Mouse (Mus musculus) intestine, postnatal 0 days (tissue): ENCODE results near the gene Ascc3. TPM values are rescaled to one million over a fixed set of nuclear protein-coding genes. Genes with fewer than 3 reads are reported as not detected.
A peak's percentile ranks its signal among the peaks of the same experiment; 100 is the strongest.

Source experiments
- ATAC-seq: fragments of 200-750 bp; cut with Nextera tagmentation; 2 replicates; pipeline ENCODE4 v1.8.0; 2017; ENCODE audit warnings: mild to moderate bottlenecking, moderate TSS enrichment, moderate library complexity
- H3K27ac ChIP-seq: fragments of 300-500 bp; sonication (generic); 2 replicates; pipeline ENCODE4 v1.5.1; 2014; ENCODE audit warnings: mild to moderate bottlenecking, low read depth, low read length, moderate library complexity
- H3K27me3 ChIP-seq: fragments of 300-500 bp; sonication (generic); replicated peaks from 2 replicates; pipeline ENCODE4 v1.6.1; 2014; ENCODE audit warnings: low read length, mixed read lengths; ENCODE audit not compliant: control insufficient read depth, insufficient read depth
- H3K36me3 ChIP-seq: fragments of 300-500 bp; sonication (generic); 2 replicates; pipeline ENCODE4 v1.6.1; 2014; ENCODE audit warnings: mild to moderate bottlenecking, moderate library complexity; ENCODE audit not compliant: control insufficient read depth, insufficient read depth
- H3K4me1 ChIP-seq: fragments of 300-500 bp; sonication (generic); replicated peaks from 2 replicates; pipeline ENCODE4 v1.6.1; 2014; ENCODE audit warnings: antibody characterized with exemption, low read length, mixed read lengths; ENCODE audit not compliant: control insufficient read depth, insufficient read depth
- H3K4me2 ChIP-seq: fragments of 300-500 bp; sonication (generic); replicated peaks from 2 replicates; pipeline ENCODE4 v1.6.1; 2014; ENCODE audit warnings: low read depth, mild to moderate bottlenecking, moderate library complexity
- H3K4me3 ChIP-seq: fragments of 300-500 bp; sonication (generic); 2 replicates; pipeline ENCODE4 v1.5.1; 2014; ENCODE audit warnings: low read depth, low read length
- H3K9ac ChIP-seq: fragments of 300-500 bp; sonication (generic); 2 replicates; pipeline ENCODE4 v1.6.1; 2014; ENCODE audit warnings: mild to moderate bottlenecking, low read depth, low read length
- H3K9me3 ChIP-seq: fragments of 300-500 bp; sonication (generic); 2 replicates; pipeline ENCODE4 v1.6.1; 2016; ENCODE audit warnings: mixed run types; ENCODE audit not compliant: control insufficient read depth
- CTCF ChIP-seq: sonication (generic); IDR thresholded peaks from 2 replicates; pipeline ENCODE4 v1.5.1; 2016; ENCODE audit warnings: low read depth, mild to moderate bottlenecking, control low read depth, antibody characterized with exemption, moderate library complexity
- WGBS: fragments of 180-500 bp; shearing (Covaris S2); extraction: QIAGEN DNeasy Blood & Tissue Kit; methylation state at CpG from one replicate; pipeline ENCODE4 v1.1.7; 2014; 5-methylcytosine and 5-hydroxymethylcytosine counted together
- polyA plus RNA-seq: library from polyadenylated mRNA; unstranded; fragments of >200 nt; fragmentation: Nextera tagmentation; extraction: Ambion mirVana; gene quantifications from 2 replicates; pipeline ENCODE4 v1.2.1, GENCODE M21; 2015

The Ascc3 gene
- polyA plus RNA-seq, 1 experiment from 2014 or later, result 11.2 TPM

GRCm38 (mm10) chr10:50613840-50614239 is 21.4 kb downstream of the Ascc3 start:
- ATAC-seq, result no peak
- Histone ChIP-seq H3K4me3 (no peak overlapping the region), H3K27ac (no peak overlapping the region), H3K4me1 (no peaks in the 10 kb centered on the region), H3K9ac (no peak overlapping the region), H3K27me3 (no peaks in the 10 kb centered on the region), H3K4me2 (no peak overlapping the region), H3K9me3 (no peaks in the 10 kb centered on the region), H3K36me3 (peaks cover 9% of the 10 kb centered on the region; the same call in 1 of the 2 replicates)
- 96% methylated on average over 9 of the region's 9 CpGs for WGBS
- TF ChIP-seq CTCF, result no peak

- H3K4me3 ChIP-seq, result no peak overlapping the region
- TF ChIP-seq CTCF, result no peak
- H3K36me3 ChIP-seq, result 0 out of 2 replicates have a peak, but pooled peaks cover 5% of the 10 kb centered on the region
- H3K9ac ChIP-seq, result no peak overlapping the region
- H3K27ac ChIP-seq, result no peak overlapping the region
- no peaks in the 10 kb centered on the region for H3K9me3 ChIP-seq
- H3K4me2 ChIP-seq, result no peak overlapping the region
- no peak for ATAC-seq
- 43% methylated on average over 1 of the region's 1 CpGs for WGBS
- no peaks in the 10 kb centered on the region for H3K27me3 ChIP-seq
- no peaks in the 10 kb centered on the region for H3K4me1 ChIP-seq
These were observed 33.4 kb downstream of the Ascc3 start for GRCm38 (mm10) chr10:50625874-50626273.

GRCm38 (mm10) chr10:50639607-50640006 is 47.1 kb downstream of the Ascc3 start:
- 67% methylated on average over 1 of the region's 1 CpGs for WGBS
- Histone ChIP-seq H3K27ac (no peak overlapping the region), H3K36me3 (no peaks in the 10 kb centered on the region), H3K9me3 (no peaks in the 10 kb centered on the region), H3K4me2 (no peak overlapping the region), H3K4me3 (no peak overlapping the region), H3K27me3 (no peaks in the 10 kb centered on the region), H3K9ac (no peak overlapping the region), H3K4me1 (no peaks in the 10 kb centered on the region)
- no peak for TF ChIP-seq CTCF
- ATAC-seq, result no peak

GRCm38 (mm10) chr10:50650612-50651011 is 58.1 kb downstream of the Ascc3 start:
- Histone ChIP-seq H3K4me1 (no peaks in the 10 kb centered on the region), H3K9me3 (no peaks in the 10 kb centered on the region), H3K9ac (no peak overlapping the region), H3K27me3 (no peaks in the 10 kb centered on the region), H3K4me3 (no peak overlapping the region), H3K36me3 (peaks cover 16% of the 10 kb centered on the region), H3K27ac (no peak overlapping the region), H3K4me2 (no peak overlapping the region)
- 88% methylated on average over 8 of the region's 8 CpGs for WGBS
- no peak for ATAC-seq
- no peak for TF ChIP-seq CTCF

- no peaks in the 10 kb centered on the region for H3K27me3 ChIP-seq
- H3K9ac ChIP-seq, result no peak overlapping the region
- no peak for TF ChIP-seq CTCF
- no peaks in the 10 kb centered on the region for H3K9me3 ChIP-seq
- H3K36me3 ChIP-seq, result peaks cover 16% of the 10 kb centered on the region
- H3K4me3 ChIP-seq, result no peak overlapping the region
- no peak overlapping the region for H3K4me2 ChIP-seq
- WGBS, result 95% methylated on average over 3 of the region's 3 CpGs
- no peak for ATAC-seq
- H3K4me1 ChIP-seq, result no peaks in the 10 kb centered on the region
- no peak overlapping the region for H3K27ac ChIP-seq
These were observed 61.1 kb downstream of the Ascc3 start for GRCm38 (mm10) chr10:50653551-50653950.

- Histone ChIP-seq H3K36me3 (peaks cover 12% of the 10 kb centered on the region), H3K9me3 (no peaks in the 10 kb centered on the region), H3K4me1 (no peaks in the 10 kb centered on the region), H3K4me2 (no peak overlapping the region), H3K4me3 (no peak overlapping the region), H3K9ac (no peak overlapping the region), H3K27ac (no peak overlapping the region), H3K27me3 (no peaks in the 10 kb centered on the region)
- no peak for ATAC-seq
- 50% methylated on average over 1 of the region's 1 CpGs for WGBS
- TF ChIP-seq CTCF, result peak; percentile 72
These were observed 64.9 kb downstream of the Ascc3 start for GRCm38 (mm10) chr10:50657352-50657751.

GRCm38 (mm10) chr10:50671517-50671916 is 79.0 kb downstream of the Ascc3 start:
- Histone ChIP-seq H3K4me3 (no peak overlapping the region), H3K4me2 (no peak overlapping the region), H3K4me1 (no peaks in the 10 kb centered on the region), H3K9ac (no peak overlapping the region), H3K27me3 (no peaks in the 10 kb centered on the region), H3K27ac (no peak overlapping the region), H3K36me3 (peaks cover 4% of the 10 kb centered on the region; the same call in 1 of the 2 replicates), H3K9me3 (no peaks in the 10 kb centered on the region)
- ATAC-seq, result no peak
- 89% methylated on average over 5 of the region's 5 CpGs for WGBS
- TF ChIP-seq CTCF, result no peak
